Mouse (Mus musculus) ES-E14 (cell line): ENCODE data around the gene 1110051M20Rik. TPM values are rescaled to one million over a fixed set of nuclear protein-coding genes. Genes with fewer than 3 reads are reported as not detected.

Experiments
- DNase-seq: peaks from one replicate; pipeline ENCODE4 v3.0.0-alpha.2; 2013; ENCODE audit warnings: low read depth, low spot score
- H3K27ac ChIP-seq: 2 replicates; pipeline ENCODE4 v1.5.1; 2012; ENCODE audit warnings: low read depth, mild to moderate bottlenecking, low read length, moderate library complexity, mixed read lengths; ENCODE audit not compliant: poor library complexity, insufficient read depth, severe bottlenecking
- H3K36me3 ChIP-seq: 2 replicates; pipeline ENCODE4 v1.6.1; 2012; ENCODE audit warnings: mild to moderate bottlenecking, low read length, moderate library complexity, mixed read lengths; ENCODE audit not compliant: control insufficient read depth, poor library complexity, insufficient read depth, severe bottlenecking
- H3K4me1 ChIP-seq, 2 experiments: fragments of 150-350 bp in 1 of 2; sonication (generic) in 1 of 2; 2 replicates each; pipeline ENCODE4 v1.6.1; 2012; ENCODE audit warnings: low read length in 2 of 2, mild to moderate bottlenecking in 1 of 2, mixed read lengths in 1 of 2; ENCODE audit not compliant: control insufficient read depth in 2 of 2, insufficient read depth in 2 of 2, poor library complexity in 1 of 2
- H3K4me3 ChIP-seq, 2 experiments: fragments of 150-350 bp in 1 of 2; sonication (generic) in 1 of 2; 2 replicates each; pipeline ENCODE4 v1.5.1; 2012; ENCODE audit warnings: low read length in 2 of 2, low read depth in 1 of 2, mild to moderate bottlenecking in 1 of 2, mixed read lengths in 1 of 2; ENCODE audit not compliant: insufficient read depth in 1 of 2, poor library complexity in 1 of 2, severe bottlenecking in 1 of 2
- H3K9ac ChIP-seq: 2 replicates; pipeline ENCODE4 v1.6.1; 2012; ENCODE audit warnings: low read depth, mild to moderate bottlenecking, low read length, mixed read lengths; ENCODE audit not compliant: poor library complexity, insufficient read depth, severe bottlenecking
- H3K9me3 ChIP-seq: fragments of 150-350 bp; sonication (generic); 2 replicates; pipeline ENCODE4 v1.6.1; 2012; ENCODE audit warnings: low read depth, mild to moderate bottlenecking, low read length; ENCODE audit not compliant: control insufficient read depth, insufficient read depth
- CHD2 ChIP-seq: IDR thresholded peaks from 2 replicates; pipeline ENCODE4 v1.6.1; 2014; ENCODE audit warnings: mild to moderate bottlenecking, low read depth, low read length, inconsistent platforms
- HCFC1 ChIP-seq: IDR thresholded peaks from 2 replicates; pipeline ENCODE4 v1.6.1; 2012; ENCODE audit warnings: low read length, inconsistent platforms, borderline replicate concordance; ENCODE audit not compliant: insufficient read depth
- MAFK ChIP-seq: IDR thresholded peaks from 2 replicates; pipeline ENCODE4 v1.6.1; 2014; ENCODE audit warnings: mild to moderate bottlenecking, low read depth, low read length, inconsistent platforms; ENCODE audit not compliant: insufficient read depth
- ZC3H11A ChIP-seq: IDR thresholded peaks from 2 replicates; pipeline ENCODE4 v1.6.1; 2012; ENCODE audit warnings: low read depth, mild to moderate bottlenecking, inconsistent platforms, low read length, borderline replicate concordance
- ZNF384 ChIP-seq: IDR thresholded peaks from 2 replicates; pipeline ENCODE4 v1.6.1; 2012; ENCODE audit warnings: low read depth, low read length, inconsistent platforms
- in situ Hi-C, 2 experiments: fragments of 600-800 bp; cut with MboI; formaldehyde crosslinking; loops; one replicate each; pipeline ENCODE4 v1.15.1; 2025; ENCODE audit warnings: low sequenced_read_pairs in 2 of 2, inconsistent platforms in 1 of 2; ENCODE audit not compliant: unreplicated experiment in 2 of 2
- total RNA-seq: library from RNA; depleted of rRNA; stranded (reverse); fragments of 300-350 nt; gene quantifications from 2 replicates; pipeline ENCODE4 v1.2.3, GENCODE M21; 2012

The 1110051M20Rik gene
- total RNA-seq, 1 experiment = 12.4 TPM

- H3K4me1 ChIP-seq = 0 out of 4 replicates have a peak, but pooled peaks cover 0 to 3% of the 10 kb centered on the region in 2 experiments
- in situ Hi-C loops = no loop called here
- DNase-seq = no peak
Measured at GRCm38 (mm10) chr2:91424061-91424720, 20.3 kb downstream of the 1110051M20Rik start.

DNA sequence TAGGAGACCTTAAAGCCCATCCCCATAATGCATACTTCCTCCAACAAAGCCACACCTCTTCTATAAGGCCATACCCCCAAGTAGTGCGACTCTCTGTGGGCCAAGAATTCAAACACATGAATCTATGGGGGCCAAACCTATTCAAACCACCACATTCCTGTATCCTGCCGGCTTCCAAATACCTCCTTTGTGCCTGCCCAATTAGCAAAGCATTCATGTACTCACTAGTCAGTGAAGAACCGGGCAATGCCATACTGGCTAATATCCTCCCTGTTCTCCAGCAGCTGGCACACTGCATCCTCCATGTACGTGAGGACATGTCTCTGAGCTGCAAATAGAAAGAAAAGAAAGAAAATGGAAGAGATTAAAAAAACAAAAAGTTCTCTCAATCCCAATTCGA, 22.9 kb downstream of the 1110051M20Rik start:
- Histone ChIP-seq H3K27ac (no peak overlapping the region), H3K9me3 (no peaks in the 10 kb centered on the region), H3K36me3 (no peaks in the 10 kb centered on the region), H3K4me1 (0 out of 4 replicates have a peak, but pooled peaks cover 0 to 3% of the 10 kb centered on the region in 2 experiments), H3K4me3 (no peak overlapping the region), H3K9ac (no peak overlapping the region)
- in situ Hi-C loops = no loop called here
- DNase-seq = no peak
- TF ChIP-seq HCFC1 (no peak), MAFK (no peak), CHD2 (no peak), ZNF384 (no peak), ZC3H11A (no peak)

More at GRCm38 (mm10) chr2:91424061-91424720, 20.3 kb downstream of the 1110051M20Rik start:
- Histone ChIP-seq H3K4me3 (no peak overlapping the region), H3K36me3 (no peaks in the 10 kb centered on the region), H3K9me3 (no peaks in the 10 kb centered on the region), H3K27ac (no peak overlapping the region), H3K9ac (no peak overlapping the region)
- no peak for TF ChIP-seq MAFK
- TF ChIP-seq HCFC1 = no peak
- no peak for TF ChIP-seq ZC3H11A
- no peak for TF ChIP-seq ZNF384
- no peak for TF ChIP-seq CHD2

- DNase-seq = no peak
Measured at GRCm38 (mm10) chr2:91413811-91414210, 30.7 kb downstream of the 1110051M20Rik start.

DNA sequence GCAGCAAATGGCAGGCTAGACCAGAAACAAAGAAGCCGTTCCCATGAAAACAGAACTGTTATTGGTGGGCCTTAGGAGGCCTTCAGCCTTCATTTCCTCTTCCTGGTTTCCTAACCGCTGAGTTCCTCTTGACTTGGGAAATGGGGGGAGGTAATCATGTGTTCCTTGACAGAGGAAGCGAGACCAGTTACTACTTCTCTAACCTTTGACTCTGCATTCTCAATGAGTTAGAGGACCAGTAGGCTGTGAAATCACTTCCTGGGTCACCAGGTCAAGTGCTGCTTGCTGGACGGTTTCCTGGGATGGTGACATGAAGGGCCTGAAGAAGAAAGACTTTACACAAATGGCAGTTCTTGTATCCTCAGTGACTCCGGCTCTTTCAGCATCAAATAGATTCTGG, 32.1 kb downstream of the 1110051M20Rik start:
- H3K9ac ChIP-seq = no peak overlapping the region
- H3K27ac ChIP-seq = no peak overlapping the region
- in situ Hi-C loops = no loop called here
- H3K4me3 ChIP-seq = no peak overlapping the region
- H3K9me3 ChIP-seq = no peaks in the 10 kb centered on the region
- no peaks in the 10 kb centered on the region for H3K4me1 ChIP-seq
- H3K36me3 ChIP-seq = no peaks in the 10 kb centered on the region
- TF ChIP-seq MAFK (no peak), HCFC1 (no peak), ZC3H11A (no peak), ZNF384 (no peak)
- DNase-seq = no peak

More at GRCm38 (mm10) chr2:91413811-91414210, 30.7 kb downstream of the 1110051M20Rik start:
- H3K4me3 ChIP-seq = no peak overlapping the region
- H3K4me1 ChIP-seq = no peaks in the 10 kb centered on the region
- no peak overlapping the region for H3K9ac ChIP-seq
- H3K27ac ChIP-seq = no peak overlapping the region
- H3K9me3 ChIP-seq = no peaks in the 10 kb centered on the region
- no peaks in the 10 kb centered on the region for H3K36me3 ChIP-seq
- TF ChIP-seq ZC3H11A (no peak), MAFK (no peak), HCFC1 (no peak), ZNF384 (no peak), CHD2 (no peak)
- in situ Hi-C loops = no loop called here

GRCm38 (mm10) chr2:91411473-91411872, 33.0 kb downstream of the 1110051M20Rik start:
- in situ Hi-C loops = no loop called here
- H3K4me1 ChIP-seq = no peaks in the 10 kb centered on the region
- H3K9me3 ChIP-seq = no peaks in the 10 kb centered on the region
- no peak overlapping the region for H3K9ac ChIP-seq
- TF ChIP-seq HCFC1 (no peak), MAFK (no peak), ZC3H11A (no peak), ZNF384 (no peak), CHD2 (no peak)
- DNase-seq = no peak
- H3K27ac ChIP-seq = no peak overlapping the region
- H3K36me3 ChIP-seq = no peaks in the 10 kb centered on the region
- H3K4me3 ChIP-seq = no peak overlapping the region
